Mouse (Mus musculus) retina, postnatal 7 days (tissue): ENCODE measurements around the gene Ggct.
"Not testable (repeated sequence)": the region's sequence is repeated elsewhere in the genome, so short reads cannot be mapped to it uniquely, and the experiment has no call there.

ENCODE experiments used
- DNase-seq: peaks from one replicate; pipeline ENCODE4 v3.0.0-alpha.2; 2012; ENCODE audit warnings: low read depth, low spot score

Gene Ggct

DNA sequence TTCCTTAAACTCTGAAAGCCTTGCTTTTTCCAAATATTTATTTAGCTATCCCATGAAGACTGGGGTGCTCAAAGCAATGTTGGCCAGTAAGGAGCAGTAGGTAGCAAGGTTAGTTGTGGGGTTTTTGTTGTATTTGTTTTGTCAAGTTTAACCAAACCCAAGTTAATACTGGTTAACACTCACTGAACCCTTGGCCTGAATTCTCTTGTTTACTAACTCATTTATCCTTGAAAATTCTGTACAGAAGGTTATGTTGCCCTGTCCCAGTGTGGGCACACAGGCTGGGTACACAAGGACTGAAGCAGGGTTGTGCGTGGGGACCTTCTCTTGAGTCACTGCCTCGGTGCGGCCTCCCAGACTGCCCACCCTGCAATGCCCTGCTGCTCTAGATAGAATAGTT, 3.6 kb upstream of the Ggct start:
- DNase-seq, result no peak

DNA sequence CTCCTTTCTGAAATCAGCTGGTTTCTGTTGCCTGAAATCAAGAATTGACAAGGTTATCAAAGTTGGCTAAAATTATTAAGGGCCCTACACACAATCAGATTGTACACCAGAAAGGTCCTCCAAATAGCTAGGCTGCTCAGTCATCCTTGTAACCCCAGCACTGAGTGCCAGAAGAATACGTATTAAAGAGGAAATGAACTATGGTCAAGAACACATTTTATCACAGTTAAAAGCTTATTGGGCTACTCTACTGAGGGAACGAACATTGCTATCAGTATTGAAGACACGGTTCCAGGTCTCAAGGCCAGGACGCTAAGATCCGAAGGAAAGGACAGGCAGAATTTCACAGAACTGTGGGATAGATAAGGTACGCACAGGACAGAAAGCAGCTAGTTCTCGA, 609 bp downstream of the Ggct start:
- DNase-seq, result no peak

DNA sequence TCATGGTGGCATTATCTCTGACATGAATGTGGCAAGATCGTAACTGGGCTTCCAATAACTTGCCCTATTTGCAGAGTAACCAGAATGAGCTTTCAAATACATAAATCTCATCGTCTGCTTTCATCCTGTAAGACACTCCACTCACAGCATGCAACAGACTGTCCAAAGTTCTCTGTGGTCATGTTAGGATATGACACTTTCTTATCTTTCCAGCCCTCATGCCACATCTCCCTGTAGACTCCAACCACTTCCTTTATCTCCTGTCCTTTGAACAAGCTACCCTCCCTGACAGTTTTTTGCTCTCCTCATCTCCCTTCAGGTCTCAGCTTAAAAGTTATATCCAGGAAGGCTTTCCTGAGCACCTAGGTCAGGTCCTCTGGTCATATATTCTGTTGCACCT, 1.6 kb downstream of the Ggct start:
- DNase-seq, result no peak

DNA sequence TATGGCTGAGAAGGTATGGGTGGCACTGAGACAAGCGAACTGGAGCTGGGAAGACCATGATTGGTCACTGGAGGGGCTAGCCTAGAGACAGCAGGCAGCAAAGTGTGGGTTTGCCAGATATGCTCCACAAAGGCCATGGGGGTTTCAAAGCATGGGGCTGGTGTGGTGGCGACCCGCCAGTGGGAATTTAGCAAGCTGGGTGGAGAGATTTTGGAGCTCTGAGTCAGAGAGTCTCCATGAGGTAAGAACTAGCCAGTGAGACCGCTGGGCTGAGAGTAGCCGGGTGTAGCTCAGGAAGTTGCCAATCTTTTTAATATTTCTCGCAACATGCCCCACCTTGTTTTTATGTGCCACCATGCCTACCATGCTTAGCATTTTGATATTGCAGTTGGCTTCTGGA, 4.6 kb downstream of the Ggct start:
- DNase-seq, result no peak

DNA sequence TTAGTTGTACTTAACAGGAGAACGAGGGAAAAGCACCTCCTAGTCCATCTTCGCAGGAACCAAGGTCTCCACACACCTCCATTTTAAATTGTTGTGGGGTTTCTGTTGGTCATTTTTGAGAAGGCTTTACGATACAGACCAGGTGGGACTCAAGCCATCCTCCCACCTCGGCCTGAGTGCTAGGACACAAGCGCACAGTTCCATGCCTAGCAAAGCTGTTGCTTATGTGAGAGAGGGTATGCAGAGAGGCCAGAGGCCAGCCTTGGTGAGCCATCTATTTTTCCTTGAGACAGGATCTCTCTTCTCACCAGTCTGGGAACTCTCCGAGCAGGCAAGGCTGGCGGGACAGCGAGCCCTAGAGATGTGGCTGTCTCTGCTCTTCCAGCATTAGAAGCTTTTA, 8.7 kb downstream of the Ggct start:
- DNase-seq, result no peak

DNA sequence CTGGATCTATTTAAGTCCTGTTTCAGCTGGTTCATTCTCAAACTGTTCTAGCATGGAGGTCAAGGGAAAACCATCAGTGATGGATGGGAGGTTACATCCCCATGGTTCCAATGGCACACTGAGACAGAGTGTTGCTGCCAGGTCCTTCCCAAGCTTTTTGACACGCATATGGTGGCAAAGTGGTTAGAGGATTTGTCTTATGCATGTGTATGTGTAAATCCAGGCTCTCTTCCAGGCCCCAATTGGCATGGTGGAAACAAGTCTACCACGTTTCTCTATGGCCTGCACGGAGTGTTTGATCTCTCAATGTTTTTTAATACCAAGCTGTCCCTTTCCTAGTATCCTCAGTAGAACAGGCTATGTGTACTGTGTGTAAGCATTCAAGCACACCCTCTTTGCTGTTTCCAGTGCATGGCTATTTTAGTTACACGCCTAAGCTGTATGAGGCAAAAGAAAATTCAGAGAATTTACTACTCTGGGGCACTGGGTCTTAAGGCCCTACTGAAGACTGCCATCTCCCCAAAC, 9.2 kb downstream of the Ggct start:
- DNase-seq, result no peak

DNA sequence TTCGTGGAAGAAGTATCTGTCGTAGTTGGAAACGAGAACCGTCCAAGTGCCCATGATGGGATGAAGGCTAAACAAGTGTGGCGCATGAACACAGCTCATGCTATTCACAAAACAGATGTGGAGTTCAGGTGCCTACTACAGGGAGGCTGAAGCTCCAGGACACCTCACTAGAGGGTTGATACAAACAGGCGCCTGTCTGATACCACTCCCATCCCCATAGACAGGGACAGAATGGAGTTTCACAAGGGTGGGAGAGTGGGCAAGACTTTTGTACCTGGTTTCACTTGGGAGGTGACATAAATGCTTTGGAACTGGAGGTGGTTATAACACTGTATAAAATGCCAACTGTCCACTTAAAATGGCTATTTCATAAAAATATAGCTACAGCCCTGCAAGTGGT, 13.3 kb downstream of the Ggct start:
- DNase-seq, result no peak

DNA sequence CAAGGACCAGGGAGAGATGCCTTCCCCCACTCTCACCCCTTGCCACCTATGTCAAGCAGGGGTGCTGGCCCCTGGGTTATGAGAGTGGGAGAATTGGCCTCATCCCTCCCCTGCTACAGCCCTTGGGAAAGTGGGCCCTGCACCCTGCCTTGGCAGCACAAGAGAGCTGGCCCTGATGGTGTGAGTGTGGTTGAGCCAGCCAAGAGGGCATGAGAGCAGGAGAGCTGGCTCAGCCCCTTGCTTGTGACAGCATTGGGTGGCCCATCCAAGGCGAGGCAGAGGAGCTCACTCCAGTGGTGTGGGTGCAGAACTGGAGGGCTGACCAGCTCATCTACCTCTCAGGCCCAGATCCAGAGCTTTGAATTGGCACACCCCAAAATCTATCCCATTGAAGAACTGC, 17.1 kb downstream of the Ggct start:
- DNase-seq, result no peak

DNA sequence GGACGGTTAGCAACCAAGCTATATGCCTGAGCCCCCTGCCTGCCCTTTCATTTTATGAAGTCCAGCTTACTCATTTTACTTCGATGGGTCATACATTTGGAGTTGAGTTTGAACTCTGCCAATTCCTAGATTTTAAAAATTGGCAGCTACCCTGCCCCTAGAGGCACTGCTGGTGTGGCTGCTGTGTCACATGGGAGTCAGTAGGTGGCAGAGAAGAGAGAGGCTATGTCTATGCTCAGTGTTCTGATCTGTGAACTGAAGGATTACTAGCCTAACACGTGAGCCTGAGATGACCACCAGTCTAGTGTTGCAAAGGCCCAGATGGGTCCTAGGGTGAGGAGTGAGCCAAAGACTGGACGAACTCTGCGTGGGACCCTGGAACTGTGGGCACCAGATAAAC, 18.2 kb downstream of the Ggct start:
- no peak for DNase-seq

DNA sequence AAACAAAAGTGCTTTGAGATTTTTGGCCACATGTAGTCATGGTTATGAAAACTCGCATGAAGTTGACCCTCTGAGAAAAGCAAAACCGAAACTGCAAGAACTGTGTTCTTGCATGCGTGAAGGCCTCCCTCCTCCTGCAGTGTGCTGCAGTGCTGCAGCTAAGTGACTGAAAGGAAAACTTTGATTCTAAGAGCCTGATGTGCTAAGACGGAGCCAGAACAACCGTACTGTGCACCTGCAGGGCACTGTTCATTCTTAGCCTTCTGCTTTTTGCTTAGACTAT, 19.9 kb downstream of the Ggct start:
- no peak for DNase-seq

DNA sequence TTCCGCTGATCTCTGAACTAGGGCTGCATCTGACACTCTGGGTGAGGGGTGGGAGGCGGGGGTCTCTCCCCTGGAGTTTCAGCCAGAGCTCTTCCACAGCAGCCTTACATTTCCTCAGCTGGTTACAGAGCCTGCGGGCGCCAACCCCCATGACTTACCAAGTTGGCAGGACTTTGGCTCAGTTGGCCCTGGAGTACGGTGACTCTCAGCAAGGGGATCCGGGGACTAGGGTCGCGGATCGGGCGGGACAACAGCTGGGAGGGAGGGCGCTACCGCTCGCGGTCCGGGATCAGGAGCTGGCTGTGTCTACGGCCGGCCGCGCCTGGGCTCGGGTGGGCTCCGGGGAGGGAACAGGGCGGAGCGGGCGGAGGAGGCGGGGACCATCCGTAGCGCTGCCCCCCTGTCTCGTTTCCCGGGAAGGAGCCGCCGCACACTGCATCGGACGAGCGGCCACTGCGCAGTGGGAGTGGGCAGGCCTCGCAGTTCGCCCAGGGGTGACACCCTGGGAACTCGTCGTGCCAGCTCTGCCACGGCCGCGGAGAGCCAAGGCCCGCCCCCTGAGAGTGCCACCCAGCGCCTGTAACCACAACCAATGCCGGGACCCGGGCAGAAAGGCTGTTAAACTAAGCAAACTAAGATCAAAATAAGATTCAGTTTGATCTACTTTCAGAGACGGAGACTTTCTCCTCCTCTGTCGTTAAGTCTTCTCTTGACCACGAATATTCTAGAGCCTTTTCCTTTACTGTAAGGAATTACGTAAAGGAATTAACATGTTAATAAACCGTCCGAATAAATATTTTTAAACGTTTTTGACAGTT, 20.4 kb downstream of the Ggct start, which contains the start of gene Nod1:
Nod1 (minus strand) TSS at position 502 of the 818 bp plus-strand sequence.
- DNase-seq, result peak; percentile 23

DNA sequence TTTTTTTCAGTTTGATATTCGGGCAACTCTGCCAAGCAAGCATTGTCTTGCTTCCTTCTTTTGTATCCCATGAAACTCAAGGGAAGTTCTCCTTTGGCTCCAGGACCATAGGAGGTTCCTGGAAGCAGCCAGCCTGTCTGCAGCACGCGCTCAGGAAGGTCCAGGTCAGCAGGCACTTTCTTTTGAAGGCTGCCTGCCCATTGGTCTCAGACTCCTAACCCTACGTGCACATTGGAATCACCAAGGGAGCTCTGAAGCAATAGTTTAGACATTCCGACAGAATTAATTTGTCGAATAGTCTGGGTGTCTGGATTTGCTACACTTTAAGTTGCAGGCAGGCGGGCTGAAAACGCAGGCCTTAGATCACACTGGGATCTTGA, 21.0 kb downstream of the Ggct start:
- no peak for DNase-seq

DNA sequence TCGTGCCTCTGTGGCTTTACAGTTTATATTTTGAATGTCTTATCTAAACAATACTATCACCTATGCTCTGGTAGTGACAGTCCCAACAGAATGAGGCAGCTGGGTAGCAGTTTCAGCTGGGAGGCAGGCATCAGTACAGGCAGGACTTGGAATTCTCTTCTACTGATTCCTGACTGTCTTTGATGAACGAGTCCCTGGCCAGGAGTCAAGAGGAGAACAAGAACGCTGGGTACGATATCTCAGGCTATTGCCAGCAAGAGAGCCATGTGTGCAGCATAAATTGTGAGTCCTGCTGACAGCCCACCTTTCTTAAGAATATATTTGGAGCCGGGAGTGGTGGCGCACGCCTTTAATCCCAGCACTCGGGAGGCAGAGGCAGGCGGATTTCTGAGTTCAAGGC, 22.2 kb downstream of the Ggct start:
- no peak for DNase-seq

DNA sequence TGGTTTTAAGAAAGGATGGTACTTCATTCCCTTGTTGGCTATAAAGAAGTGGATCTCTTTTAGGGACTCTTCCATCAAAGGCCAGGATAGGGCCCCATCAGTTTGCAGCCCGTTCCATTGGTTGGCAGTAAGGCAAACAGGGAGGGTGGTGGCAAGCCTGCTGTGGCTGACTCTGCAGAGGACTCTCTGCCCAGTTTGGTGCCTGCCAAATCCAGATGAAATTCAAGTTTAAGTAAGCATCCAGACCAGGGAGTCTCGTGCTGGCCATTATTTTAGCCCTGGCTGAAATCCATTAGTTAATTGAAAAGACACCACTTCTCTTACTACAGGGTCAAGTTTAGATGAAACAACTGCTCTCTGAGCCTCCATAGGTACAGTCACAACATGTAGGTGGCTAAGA, 22.9 kb downstream of the Ggct start:
- DNase-seq, result no peak

DNA sequence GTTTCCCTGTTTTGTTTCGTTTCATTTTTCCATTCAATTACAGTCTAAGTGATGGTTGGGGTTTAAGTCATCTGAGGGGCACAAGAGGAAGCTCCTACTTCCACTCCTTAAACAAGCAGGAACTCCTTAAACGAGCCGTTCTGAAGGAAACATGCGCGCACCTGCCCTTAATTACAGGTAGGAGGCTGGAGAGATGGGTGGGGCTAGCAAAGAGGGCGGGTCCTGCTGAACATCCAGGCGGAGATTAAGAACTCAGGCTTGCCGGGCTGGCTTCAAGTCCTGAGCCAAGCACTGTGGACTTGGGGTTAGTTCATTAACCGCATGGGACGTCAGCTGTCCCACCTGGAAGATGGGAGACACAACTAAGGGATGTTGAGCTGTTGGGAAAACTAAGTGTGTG, 25.2 kb downstream of the Ggct start:
- no peak for DNase-seq

DNA sequence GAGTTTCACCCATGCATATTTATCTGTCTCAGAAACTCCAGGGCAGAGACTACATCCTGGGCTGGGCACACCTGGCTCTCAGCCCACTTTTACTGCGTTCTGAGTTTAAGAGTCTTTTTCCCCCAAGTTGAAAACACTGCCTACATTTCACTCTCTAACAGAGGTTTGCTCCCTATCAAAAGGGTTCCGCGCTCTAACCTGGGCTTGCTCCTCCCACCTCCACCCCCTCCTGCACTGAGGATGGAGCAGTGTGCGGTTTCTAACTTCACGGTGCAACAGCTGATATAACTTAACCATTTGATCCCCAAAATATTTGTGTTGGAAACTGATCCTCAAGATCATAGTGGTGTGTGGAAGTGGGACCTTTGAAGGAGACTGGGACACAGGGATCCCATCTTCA, 27.5 kb downstream of the Ggct start:
- no peak for DNase-seq

DNA sequence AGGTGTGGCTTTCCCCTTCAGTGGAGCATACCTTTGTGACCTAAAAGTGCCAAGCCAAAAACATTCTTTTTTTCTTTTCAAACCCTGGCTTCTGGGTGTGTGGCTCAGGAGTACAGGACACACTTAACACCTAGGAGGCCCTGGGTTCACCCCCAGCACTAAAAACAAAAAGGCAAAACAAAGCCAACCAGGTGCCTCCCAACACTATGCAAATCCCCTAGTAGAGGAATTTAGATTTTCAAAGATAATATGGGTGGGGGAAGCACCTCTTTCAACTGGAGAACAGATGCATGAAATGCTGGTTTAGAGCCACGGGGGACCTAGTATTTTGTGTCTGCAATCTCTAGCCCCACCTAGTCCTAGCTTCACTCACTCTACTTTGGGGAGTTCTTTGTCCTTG, 28.0 kb downstream of the Ggct start:
- no peak for DNase-seq

DNA sequence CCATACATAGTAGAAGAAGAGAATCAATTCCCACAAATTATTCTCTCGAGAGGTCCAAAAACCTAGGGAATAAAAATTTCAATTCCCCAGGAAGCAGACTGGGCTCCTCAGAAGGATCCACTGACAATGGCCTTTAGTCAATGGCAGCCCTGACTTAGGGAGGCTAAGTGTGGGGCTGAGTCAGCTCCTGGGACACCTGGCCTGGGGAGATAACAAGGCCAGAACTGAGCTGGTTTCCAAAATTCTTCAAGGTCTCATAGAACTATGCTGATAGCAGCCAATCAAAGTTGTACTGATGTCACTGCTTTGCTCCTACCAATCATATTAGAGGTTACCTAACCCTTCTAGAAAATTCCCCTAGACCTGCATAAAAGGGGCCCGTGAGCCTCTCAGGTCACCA, 29.2 kb downstream of the Ggct start:
- DNase-seq, result no peak

DNA sequence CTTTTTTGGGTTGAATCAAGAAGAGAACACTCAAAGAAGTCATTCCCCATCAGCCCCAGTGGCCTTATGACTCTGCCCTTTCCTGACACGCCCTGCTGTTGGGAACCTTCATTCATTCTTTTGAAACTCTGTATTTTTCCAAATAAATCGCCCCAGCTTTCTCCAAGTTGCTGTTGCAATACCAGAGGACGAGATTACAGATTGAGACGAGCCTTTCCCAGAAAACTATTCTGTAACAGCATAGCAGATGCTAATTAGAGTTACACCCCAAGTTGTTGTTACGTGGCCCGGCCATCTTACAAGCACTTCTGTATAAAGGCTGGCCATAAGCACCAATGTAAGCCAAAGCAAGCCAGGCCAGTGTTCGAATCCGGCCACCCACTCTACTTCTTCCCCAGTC, 35.1 kb downstream of the Ggct start:
- DNase-seq, result no peak

DNA sequence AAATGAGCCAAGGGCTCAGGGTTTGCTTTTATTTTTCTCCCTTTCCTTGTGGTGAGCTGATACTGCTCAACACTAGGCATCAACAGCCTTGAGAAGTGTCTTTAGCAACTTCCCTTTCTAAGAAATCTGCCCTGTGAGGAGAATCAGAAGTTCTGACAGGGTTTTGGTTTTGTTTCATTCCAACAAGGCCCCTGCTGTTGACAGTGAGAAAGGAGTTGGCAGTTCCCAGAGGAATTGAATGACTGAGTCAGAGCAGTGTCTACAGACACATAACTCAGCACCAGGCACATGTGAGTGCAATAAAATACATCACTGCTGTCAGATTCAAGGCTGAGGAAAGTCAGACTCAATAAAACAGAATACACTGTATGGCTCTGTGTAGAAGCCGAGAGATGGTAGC, 36.3 kb downstream of the Ggct start:
- no peak for DNase-seq

DNA sequence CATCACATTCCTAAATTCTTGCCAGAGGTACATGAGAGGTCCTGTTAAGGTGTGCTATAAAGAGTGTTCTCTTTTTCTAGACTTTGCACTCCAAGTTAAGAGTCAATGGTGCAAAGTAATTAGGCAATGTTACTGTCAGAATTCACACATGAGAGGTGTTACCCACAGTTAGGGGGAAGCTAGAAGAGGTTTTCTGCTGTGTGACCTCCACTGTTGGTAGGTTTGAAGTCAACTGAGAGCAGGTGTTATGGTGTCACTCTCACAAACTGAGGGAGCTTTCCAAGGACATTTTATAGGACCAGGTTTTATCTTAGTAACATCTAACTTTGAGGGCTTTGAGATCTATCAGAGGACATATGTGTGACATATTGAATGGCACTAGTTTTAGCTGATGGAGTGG, 36.8 kb downstream of the Ggct start:
- no peak for DNase-seq

DNA sequence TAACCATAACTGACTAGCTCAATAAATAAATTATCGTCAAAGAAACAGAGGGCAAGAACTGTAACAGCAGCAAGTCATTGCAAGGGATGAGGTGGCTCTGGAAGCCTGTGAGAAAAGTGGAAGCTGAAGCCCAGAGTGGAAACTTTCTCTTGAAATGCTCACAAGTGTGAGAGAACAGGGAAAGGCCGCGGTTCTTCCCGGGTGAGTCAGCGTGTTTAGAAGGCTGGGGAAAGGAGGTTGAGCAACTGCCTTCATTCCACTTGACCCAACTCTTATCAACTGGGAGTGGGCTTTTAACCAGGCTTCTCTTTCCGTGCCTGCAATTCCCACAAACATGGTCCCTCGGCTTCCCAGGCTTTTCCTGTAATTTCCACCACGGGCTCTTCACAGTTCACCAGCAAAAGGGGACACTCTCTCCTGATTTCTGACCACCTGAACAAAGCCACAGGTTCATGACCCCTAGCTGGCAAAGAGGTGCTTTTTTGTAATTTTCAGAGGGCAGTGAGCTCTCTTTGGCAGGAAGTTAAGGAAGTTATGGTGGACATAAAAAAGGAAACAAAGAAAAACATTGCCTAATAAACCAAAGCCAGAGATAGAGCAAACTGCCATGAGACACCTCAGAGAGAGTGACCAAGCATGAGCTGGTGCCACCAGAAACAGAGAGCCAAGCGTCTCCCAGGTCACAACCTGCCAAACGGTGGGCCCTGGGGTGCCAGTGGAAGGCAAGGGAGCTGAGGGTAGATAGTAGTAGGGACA, 37.9 kb downstream of the Ggct start:
- DNase-seq, result no peak

DNA sequence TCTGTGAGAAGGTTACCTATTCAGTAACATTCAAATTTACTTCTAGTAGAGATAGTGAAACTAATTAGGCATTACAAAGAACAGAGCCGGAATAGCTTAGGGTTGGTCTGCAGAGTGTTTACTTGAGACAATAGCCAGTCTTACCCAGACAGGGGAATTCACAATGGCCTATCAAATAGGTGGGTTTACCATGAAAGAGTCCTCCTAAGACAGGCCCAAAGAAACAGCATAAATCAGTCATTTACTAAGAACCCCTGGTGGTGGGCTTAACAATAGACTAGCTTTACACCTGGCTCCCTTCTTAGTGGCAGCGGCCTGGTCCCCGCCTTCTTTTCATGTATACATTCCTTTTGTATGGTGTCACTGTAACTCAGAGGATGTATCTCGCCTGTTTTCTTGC, 39.4 kb downstream of the Ggct start:
- not testable (repeated sequence) for DNase-seq
